Mouse (Mus musculus): ENCODE data around the gene P2ry12. TPM values are rescaled to one million over a fixed set of nuclear protein-coding genes. Genes with fewer than 3 reads are reported as not detected.

Gene P2ry12
- polyA plus RNA-seq, 1 experiment from 2014 or later, result 8.1 TPM

GRCm38 (mm10) chr3:59227696-59228095 lies 35.0 kb downstream of the P2ry12 start:
- peaks cover 12% of the 10 kb centered on the region for H3K4me1 ChIP-seq (replicated peaks)
- H3K27ac ChIP-seq (replicated peaks), result no peak overlapping the region
- ATAC-seq (ENCODE audit: low read depth), result no peak
- no peak overlapping the region for H3K4me3 ChIP-seq
- no peaks in the 10 kb centered on the region for H3K9me3 ChIP-seq
- no peaks in the 10 kb centered on the region for H3K36me3 ChIP-seq
- no peaks in the 10 kb centered on the region for H3K27me3 ChIP-seq
- no peak overlapping the region for H3K4me2 ChIP-seq
- 95% methylated on average over 9 of the region's 9 CpGs for WGBS
- H3K9ac ChIP-seq, result no peak overlapping the region

GRCm38 (mm10) chr3:59225411-59225810 lies 37.3 kb downstream of the P2ry12 start:
- Histone ChIP-seq H3K4me1 (replicated peaks) (peaks cover 12% of the 10 kb centered on the region), H3K9ac (no peak overlapping the region)
- ATAC-seq (ENCODE audit: low read depth), result no peak

GRCm38 (mm10) chr3:59222303-59222702 lies 40.4 kb downstream of the P2ry12 start:
- Histone ChIP-seq H3K27ac (replicated peaks) (no peak overlapping the region), H3K4me2 (no peak overlapping the region), H3K36me3 (no peaks in the 10 kb centered on the region), H3K4me3 (no peak overlapping the region), H3K9me3 (no peaks in the 10 kb centered on the region), H3K9ac (no peak overlapping the region), H3K27me3 (no peaks in the 10 kb centered on the region), H3K4me1 (replicated peaks) (no peaks in the 10 kb centered on the region)
- ATAC-seq (ENCODE audit: low read depth), result no peak
- 95% methylated on average over 2 of the region's 2 CpGs for WGBS

More at GRCm38 (mm10) chr3:59225411-59225810, 37.3 kb downstream of the P2ry12 start:
- Histone ChIP-seq H3K36me3 (no peaks in the 10 kb centered on the region), H3K4me3 (no peak overlapping the region), H3K4me2 (no peak overlapping the region), H3K9me3 (no peaks in the 10 kb centered on the region), H3K27ac (replicated peaks) (no peak overlapping the region), H3K27me3 (no peaks in the 10 kb centered on the region)

GRCm38 (mm10) chr3:59219326-59219725 lies 43.3 kb downstream of the P2ry12 start:
- Histone ChIP-seq H3K9ac (no peak overlapping the region), H3K4me2 (no peak overlapping the region), H3K9me3 (no peaks in the 10 kb centered on the region), H3K36me3 (no peaks in the 10 kb centered on the region), H3K27ac (replicated peaks) (no peak overlapping the region), H3K27me3 (no peaks in the 10 kb centered on the region), H3K4me3 (no peak overlapping the region), H3K4me1 (replicated peaks) (no peaks in the 10 kb centered on the region)
- ATAC-seq (ENCODE audit: low read depth), result no peak
- 91% methylated on average over 2 of the region's 2 CpGs for WGBS

- Histone ChIP-seq H3K4me3 (no peak overlapping the region), H3K9ac (no peak overlapping the region), H3K36me3 (no peaks in the 10 kb centered on the region), H3K4me2 (no peak overlapping the region), H3K27me3 (no peaks in the 10 kb centered on the region), H3K4me1 (replicated peaks) (no peaks in the 10 kb centered on the region), H3K27ac (replicated peaks) (no peak overlapping the region), H3K9me3 (no peaks in the 10 kb centered on the region)
- WGBS, result 94% methylated on average over 10 of the region's 10 CpGs
- ATAC-seq (ENCODE audit: low read depth), result no peak
These were observed 45.5 kb downstream of the P2ry12 start for GRCm38 (mm10) chr3:59217211-59217610.

- Histone ChIP-seq H3K4me1 (replicated peaks) (no peaks in the 10 kb centered on the region; the same call in 1 of the 2 replicates), H3K4me2 (no peak overlapping the region), H3K27ac (replicated peaks) (no peak overlapping the region), H3K9ac (no peak overlapping the region), H3K27me3 (no peaks in the 10 kb centered on the region), H3K4me3 (no peak overlapping the region), H3K9me3 (no peaks in the 10 kb centered on the region), H3K36me3 (no peaks in the 10 kb centered on the region)
- ATAC-seq (ENCODE audit: low read depth), result no peak
These were observed 50.3 kb downstream of the P2ry12 start for GRCm38 (mm10) chr3:59212404-59212803.

GRCm38 (mm10) chr3:59211784-59212183 lies 50.9 kb downstream of the P2ry12 start:
- 88% methylated on average over 8 of the region's 8 CpGs for WGBS
- no peak overlapping the region for H3K9ac ChIP-seq
- H3K36me3 ChIP-seq, result no peaks in the 10 kb centered on the region
- H3K27me3 ChIP-seq, result no peaks in the 10 kb centered on the region
- H3K4me1 ChIP-seq (replicated peaks), result no peaks in the 10 kb centered on the region; the same call in 1 of the 2 replicates
- H3K27ac ChIP-seq (replicated peaks), result no peak overlapping the region
- H3K4me2 ChIP-seq, result no peak overlapping the region
- H3K4me3 ChIP-seq, result no peak overlapping the region
- no peak for ATAC-seq (ENCODE audit: low read depth)
- H3K9me3 ChIP-seq, result no peaks in the 10 kb centered on the region

- no peak for ATAC-seq (ENCODE audit: low read depth)
- no peak within 1 kb of the TSS for H3K27ac ChIP-seq (replicated peaks)
- no peaks in the 10 kb centered on the region for H3K9me3 ChIP-seq
- WGBS, result 90% methylated on average over 6 of the region's 6 CpGs
- no peak within 1 kb of the TSS for H3K9ac ChIP-seq
- H3K4me2 ChIP-seq, result no peak within 1 kb of the TSS
- no peaks in the 10 kb centered on the region for H3K36me3 ChIP-seq
- H3K4me3 ChIP-seq, result no peak within 1 kb of the TSS
- no peaks in the 10 kb centered on the region for H3K27me3 ChIP-seq
- no peaks in the 10 kb centered on the region; the same call in 1 of the 2 replicates for H3K4me1 ChIP-seq (replicated peaks)
These were observed 51.9 kb downstream of the P2ry12 start, which contains the start of gene P2ry13 for GRCm38 (mm10) chr3:59210727-59211126. P2ry13 (minus strand) TSS chr3:59210882.

- Histone ChIP-seq H3K36me3 (no peaks in the 10 kb centered on the region), H3K4me2 (no peak overlapping the region), H3K27ac (replicated peaks) (no peak overlapping the region), H3K4me3 (no peak overlapping the region), H3K4me1 (replicated peaks) (no peaks in the 10 kb centered on the region; the same call in 1 of the 2 replicates), H3K27me3 (no peaks in the 10 kb centered on the region), H3K9ac (no peak overlapping the region), H3K9me3 (no peaks in the 10 kb centered on the region)
- WGBS, result 79% methylated on average over 8 of the region's 8 CpGs
- no peak for ATAC-seq (ENCODE audit: low read depth)
These were observed 52.6 kb downstream of the P2ry12 start for GRCm38 (mm10) chr3:59210089-59210488.

- Histone ChIP-seq H3K4me1 (replicated peaks) (no peaks in the 10 kb centered on the region; the same call in 1 of the 2 replicates), H3K36me3 (no peaks in the 10 kb centered on the region), H3K27me3 (no peaks in the 10 kb centered on the region), H3K9me3 (no peaks in the 10 kb centered on the region), H3K9ac (no peak overlapping the region), H3K4me2 (no peak overlapping the region), H3K4me3 (no peak overlapping the region), H3K27ac (replicated peaks) (no peak overlapping the region)
- ATAC-seq (ENCODE audit: low read depth), result peak; percentile 61; the same call in 1 of the 2 replicates
- WGBS, result 65% methylated on average over 4 of the region's 4 CpGs
These were observed 53.8 kb downstream of the P2ry12 start for GRCm38 (mm10) chr3:59208650-59209548.

GRCm38 (mm10) chr3:59205941-59206340 lies 56.7 kb downstream of the P2ry12 start:
- Histone ChIP-seq H3K27me3 (no peaks in the 10 kb centered on the region), H3K4me2 (no peak overlapping the region), H3K27ac (replicated peaks) (no peak overlapping the region), H3K9me3 (no peaks in the 10 kb centered on the region), H3K4me3 (no peak overlapping the region), H3K9ac (no peak overlapping the region), H3K4me1 (replicated peaks) (no peaks in the 10 kb centered on the region; the same call in 1 of the 2 replicates), H3K36me3 (no peaks in the 10 kb centered on the region)
- ATAC-seq (ENCODE audit: low read depth), result no peak
- 81% methylated on average over 4 of the region's 4 CpGs for WGBS

- 84% methylated on average over 11 of the region's 11 CpGs for WGBS
These were observed 57.8 kb downstream of the P2ry12 start for GRCm38 (mm10) chr3:59204719-59205503.

More at GRCm38 (mm10) chr3:59204719-59205503, 57.8 kb downstream of the P2ry12 start:
- Histone ChIP-seq H3K4me3 (no peak overlapping the region), H3K9ac (no peak overlapping the region), H3K4me2 (no peak overlapping the region), H3K27ac (replicated peaks) (no peak overlapping the region), H3K27me3 (no peaks in the 10 kb centered on the region), H3K4me1 (replicated peaks) (no peaks in the 10 kb centered on the region; the same call in 1 of the 2 replicates), H3K36me3 (no peaks in the 10 kb centered on the region), H3K9me3 (no peaks in the 10 kb centered on the region)
- no peak for ATAC-seq (ENCODE audit: low read depth)

All from neural tube, embryonic 13.5 days (tissue).